Mouse (Mus musculus) lung, adult 2 months (tissue): ENCODE measurements around the gene Tinf2.

Experiments used
- CTCF ChIP-seq: fragments of 200-500 bp; IDR thresholded peaks from 2 replicates; pipeline ENCODE4 v1.5.1; 2011; ENCODE audit warnings: mild to moderate bottlenecking, low read length, control low read depth; ENCODE audit not compliant: insufficient read depth
- POLR2A ChIP-seq: fragments of 200-500 bp; IDR thresholded peaks from 2 replicates; pipeline ENCODE4 v1.6.1; 2011; ENCODE audit warnings: low read depth, mild to moderate bottlenecking, control low read depth, low read length, borderline replicate concordance; ENCODE audit errors: extremely low read depth

DNA sequence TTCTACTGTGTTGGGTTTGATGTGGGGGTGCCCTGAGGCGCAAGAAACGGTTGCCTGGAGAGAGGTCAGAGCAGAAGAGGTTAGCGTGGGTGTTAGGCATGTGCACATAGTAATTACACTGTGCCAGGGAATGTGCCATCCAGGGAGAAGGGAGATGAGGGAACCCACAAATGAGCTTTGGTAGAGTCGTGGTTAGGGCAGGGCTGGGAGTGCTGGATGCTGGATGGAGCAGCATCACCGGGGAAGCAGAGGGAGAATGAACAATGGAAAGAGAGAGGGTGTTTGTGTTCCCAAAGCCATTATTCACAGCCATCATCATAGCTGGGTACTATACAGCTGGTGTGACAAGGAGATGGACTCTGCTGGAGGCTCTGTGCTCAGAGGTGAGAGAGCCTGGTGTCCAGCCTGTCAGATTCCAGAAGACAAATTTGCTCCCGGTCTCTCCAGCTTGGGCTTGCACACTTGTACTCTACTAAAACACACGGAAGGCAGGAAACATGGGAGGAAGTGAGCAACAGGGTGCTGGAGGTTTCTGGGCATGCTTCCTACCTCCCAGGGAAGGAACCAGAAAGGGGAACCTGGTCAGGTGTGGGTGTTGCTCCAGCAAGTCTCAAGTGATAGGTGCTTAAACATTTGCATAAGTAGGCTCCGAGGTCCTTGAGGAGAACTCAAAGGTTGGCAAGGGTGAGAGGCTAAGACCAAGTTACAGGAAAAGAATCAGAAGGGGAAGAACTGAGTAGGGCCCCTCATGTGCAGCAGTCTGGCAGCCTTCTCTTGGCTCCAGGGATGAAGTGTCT lies 46.5 kb upstream of the Tinf2 start:
- TF ChIP-seq POLR2A (no peak), CTCF (no peak)
